Mouse (Mus musculus): ENCODE data around the gene Josd2.

GRCm38 (mm10) chr7:44492166-44492826 lies 24.5 kb downstream of the Josd2 start:
- TF ChIP-seq EP300 (IDR thresholded peaks at IDR 0.05; ENCODE audit: low read depth) (no peak), CTCF (IDR thresholded peaks at IDR 0.05; ENCODE audit: low read depth) (no peak)
